Mouse (Mus musculus) testis, adult 2 months (tissue): ENCODE data around the gene Wdr12.

ENCODE experiments used
- CTCF ChIP-seq: fragments of 200-500 bp; IDR thresholded peaks from 2 replicates; pipeline ENCODE4 v1.5.1; 2012; ENCODE audit warnings: low read depth, mild to moderate bottlenecking, inconsistent platforms, low read length, moderate library complexity; ENCODE audit not compliant: control insufficient read depth, insufficient read depth, insufficient replicate concordance
- POLR2A ChIP-seq: fragments of 200-500 bp; IDR thresholded peaks from 2 replicates; pipeline ENCODE4 v1.6.1; 2012; ENCODE audit warnings: low read depth, mild to moderate bottlenecking, inconsistent platforms, low read length, moderate library complexity; ENCODE audit not compliant: control insufficient read depth

DNA sequence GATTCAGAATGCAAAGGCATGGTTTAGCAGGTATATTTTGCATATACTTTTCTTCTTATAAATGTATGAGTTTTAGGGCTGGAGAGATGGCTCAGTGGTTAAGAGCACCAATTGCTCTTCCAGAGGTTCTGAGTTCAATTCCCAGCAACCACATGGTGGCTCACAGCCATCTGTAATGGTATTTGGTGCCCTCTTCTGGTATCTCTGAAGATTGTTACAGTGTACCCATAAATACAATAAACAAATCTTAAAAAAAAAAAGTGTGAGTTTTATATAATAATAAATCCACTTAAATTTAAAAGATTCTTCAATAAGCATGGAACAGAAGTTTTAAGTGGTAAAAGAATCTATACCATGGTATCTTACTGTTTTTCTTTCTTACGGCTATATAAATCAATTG, 6.1 kb upstream of the Wdr12 start:
- TF ChIP-seq CTCF (no peak), POLR2A (no peak)
